Mouse (Mus musculus) lung, embryonic 15.5 days (tissue): ENCODE measurements around the gene Izumo4. TPM values are rescaled to one million over a fixed set of nuclear protein-coding genes. Genes with fewer than 3 reads are reported as not detected.
A peak's percentile ranks its signal among the peaks of the same experiment; 100 is the strongest.

Experiments used
- ATAC-seq: fragments of 200-750 bp; cut with Nextera tagmentation; 2 replicates; pipeline ENCODE4 v1.8.0; 2017; ENCODE audit warnings: moderate number of reproducible peaks, borderline replicate concordance; ENCODE audit not compliant: low FRiP score, low TSS enrichment; ENCODE audit errors: extremely low read depth
- H3K27ac ChIP-seq: fragments of 300-500 bp; sonication (generic); 2 replicates; pipeline ENCODE4 v1.5.1; 2015; ENCODE audit warnings: moderate library complexity, mild to moderate bottlenecking, inconsistent platforms
- H3K27me3 ChIP-seq: fragments of 300-500 bp; sonication (generic); 2 replicates; pipeline ENCODE4 v1.6.1; 2015; ENCODE audit warnings: inconsistent platforms
- H3K36me3 ChIP-seq: fragments of 300-500 bp; sonication (generic); 2 replicates; pipeline ENCODE4 v1.6.1; 2015; ENCODE audit warnings: inconsistent platforms
- H3K4me1 ChIP-seq: fragments of 300-500 bp; sonication (generic); 2 replicates; pipeline ENCODE4 v1.6.1; 2015; ENCODE audit warnings: inconsistent platforms
- H3K4me2 ChIP-seq: fragments of 300-500 bp; sonication (generic); 2 replicates; pipeline ENCODE4 v1.6.1; 2015; ENCODE audit warnings: inconsistent platforms, mild to moderate bottlenecking, moderate library complexity
- H3K4me3 ChIP-seq: fragments of 300-500 bp; sonication (generic); 2 replicates; pipeline ENCODE4 v1.5.1; 2015; ENCODE audit warnings: mild to moderate bottlenecking, inconsistent platforms
- H3K9ac ChIP-seq: fragments of 300-500 bp; sonication (generic); 2 replicates; pipeline ENCODE4 v1.6.1; 2015; ENCODE audit warnings: inconsistent platforms
- H3K9me3 ChIP-seq: fragments of 300-500 bp; sonication (generic); 2 replicates; pipeline ENCODE4 v1.6.1; 2016; ENCODE audit warnings: inconsistent platforms
- WGBS: fragments of 180-500 bp; shearing (Covaris S2); methylation state at CpG from one replicate; pipeline ENCODE4 v1.1.7; 2015; 5-methylcytosine and 5-hydroxymethylcytosine counted together
- polyA plus RNA-seq: library from polyadenylated mRNA; unstranded; fragments of >200 nt; fragmentation: Nextera tagmentation; extraction: Ambion mirVana; gene quantifications from 2 replicates; pipeline ENCODE4 v1.2.1, GENCODE M21; 2015

Gene Izumo4
- polyA plus RNA-seq, 1 experiment from 2014 or later = 23.0 TPM

GRCm38 (mm10) chr10:80747410-80747809 lies 45.4 kb downstream of the Izumo4 start:
- no peak overlapping the region for H3K4me3 ChIP-seq
- WGBS = 8% methylated on average over 3 of the region's 3 CpGs
- no peaks in the 10 kb centered on the region for H3K9me3 ChIP-seq
- ATAC-seq = no peak
- no peaks in the 10 kb centered on the region for H3K27me3 ChIP-seq
- H3K36me3 ChIP-seq = no peaks in the 10 kb centered on the region
- H3K4me2 ChIP-seq = no peak overlapping the region
- H3K27ac ChIP-seq = no peak overlapping the region
- H3K4me1 ChIP-seq = peaks cover 25% of the 10 kb centered on the region
- H3K9ac ChIP-seq = no peak overlapping the region

- H3K27me3 ChIP-seq = no peaks in the 10 kb centered on the region
- no peak overlapping the region for H3K27ac ChIP-seq
- H3K4me3 ChIP-seq = no peak overlapping the region
- H3K36me3 ChIP-seq = no peaks in the 10 kb centered on the region
- peaks cover 23% of the 10 kb centered on the region for H3K4me1 ChIP-seq
- WGBS = 3% methylated on average over 6 of the region's 6 CpGs
- no peak for ATAC-seq
- H3K4me2 ChIP-seq = no peak overlapping the region
- H3K9me3 ChIP-seq = no peaks in the 10 kb centered on the region
- no peak overlapping the region for H3K9ac ChIP-seq
These were observed 46.6 kb downstream of the Izumo4 start for GRCm38 (mm10) chr10:80748609-80749008.

GRCm38 (mm10) chr10:80751188-80751832 lies 49.3 kb downstream of the Izumo4 start:
- Histone ChIP-seq H3K9me3 (no peaks in the 10 kb centered on the region), H3K27me3 (no peaks in the 10 kb centered on the region), H3K36me3 (no peaks in the 10 kb centered on the region), H3K4me2 (peak overlapping the region; percentile 61), H3K9ac (peak overlapping the region; percentile 32), H3K4me3 (peak overlapping the region; percentile 25), H3K27ac (peak overlapping the region; percentile 93), H3K4me1 (peaks cover 28% of the 10 kb centered on the region)
- 4% methylated on average over 16 of the region's 16 CpGs for WGBS
- peak; percentile 21; the same call in 1 of the 2 replicates for ATAC-seq

- WGBS = 5% methylated on average over 6 of the region's 6 CpGs
- H3K9me3 ChIP-seq = no peaks in the 10 kb centered on the region
- peak overlapping the region; percentile 61 for H3K4me2 ChIP-seq
- ATAC-seq = peak; percentile 58
- H3K27me3 ChIP-seq = no peaks in the 10 kb centered on the region
- peaks cover 37% of the 10 kb centered on the region for H3K4me1 ChIP-seq
- peak overlapping the region; percentile 19; the same call in 1 of the 2 replicates for H3K9ac ChIP-seq
- peak overlapping the region; percentile 93 for H3K27ac ChIP-seq
- no peaks in the 10 kb centered on the region for H3K36me3 ChIP-seq
- H3K4me3 ChIP-seq = peak overlapping the region; percentile 25
These were observed 50.2 kb downstream of the Izumo4 start for GRCm38 (mm10) chr10:80752079-80752625.

- peak within 1 kb of the TSS; percentile 59 for H3K4me2 ChIP-seq
- peak within 1 kb of the TSS; percentile 85 for H3K27ac ChIP-seq
- ATAC-seq = peak; percentile 92
- peak within 1 kb of the TSS; percentile 96 for H3K9ac ChIP-seq
- under 1% methylated on average over 54 of the region's 57 CpGs for WGBS
- peak within 1 kb of the TSS; percentile 89 for H3K4me3 ChIP-seq
- H3K36me3 ChIP-seq = no peaks in the 10 kb centered on the region
- no peaks in the 10 kb centered on the region for H3K27me3 ChIP-seq
- no peaks in the 10 kb centered on the region for H3K9me3 ChIP-seq
- peaks cover 39% of the 10 kb centered on the region for H3K4me1 ChIP-seq
These were observed 52.8 kb downstream of the Izumo4 start, which contains the start of gene Dot1l for GRCm38 (mm10) chr10:80754594-80755290. Dot1l (plus strand) TSS chr10:80755206.

Other genes with a start within 250 kb of the Izumo4 start
- not detected in 2 replicates for gene Onecut3, start 207.3 kb upstream of the Izumo4 start, polyA plus RNA-seq
- 0.05 and 0.16 TPM in 2 replicates for gene Atp8b3, start 163.1 kb upstream of the Izumo4 start, polyA plus RNA-seq
- gene Rexo1, start 140.6 kb upstream of the Izumo4 start, polyA plus RNA-seq = 25.0 and 25.8 TPM in 2 replicates
- 10.1 and 10.2 TPM in 2 replicates for gene Klf16, start 124.9 kb upstream of the Izumo4 start, polyA plus RNA-seq
- gene Abhd17a, start 111.8 kb upstream of the Izumo4 start, polyA plus RNA-seq = 122 and 133 TPM in 2 replicates
- 79.0 and 84.8 TPM in 2 replicates for gene Scamp4, start 99.3 kb upstream of the Izumo4 start, polyA plus RNA-seq
- gene Adat3, start 99.3 kb upstream of the Izumo4 start, polyA plus RNA-seq = 9.1 TPM in 2 replicates
- 3.2 and 5.1 TPM in 2 replicates for gene Gm49322, start 96.2 kb upstream of the Izumo4 start, polyA plus RNA-seq
- gene Csnk1g2, start 79.3 kb upstream of the Izumo4 start, polyA plus RNA-seq = 142 and 152 TPM in 2 replicates
- gene Btbd2, start 45.1 kb upstream of the Izumo4 start, polyA plus RNA-seq = 83.0 and 85.2 TPM in 2 replicates
- gene Mknk2, start 24.1 kb upstream of the Izumo4 start, polyA plus RNA-seq = 99.8 and 104 TPM in 2 replicates
- gene Mob3a, start 207 bp upstream of the Izumo4 start, polyA plus RNA-seq = 44.5 and 44.7 TPM in 2 replicates
- gene Ap3d1, start 40.1 kb downstream of the Izumo4 start, polyA plus RNA-seq = 68.2 and 72.4 TPM in 2 replicates
- gene Dot1l, start 53.0 kb downstream of the Izumo4 start, polyA plus RNA-seq = 15.5 and 18.3 TPM in 2 replicates
- 60.1 and 64.7 TPM in 2 replicates for gene Sf3a2, start 96.0 kb downstream of the Izumo4 start, polyA plus RNA-seq
- 116 and 118 TPM in 2 replicates for gene Plekhj1, start 96.4 kb downstream of the Izumo4 start, polyA plus RNA-seq
- gene Amh, start 103.1 kb downstream of the Izumo4 start, polyA plus RNA-seq = 0.09 and 0.13 TPM in 2 replicates
- 0.74 and 1.5 TPM in 2 replicates for gene Jsrp1, start 111.3 kb downstream of the Izumo4 start, polyA plus RNA-seq
- 1,965 and 1,985 TPM in 2 replicates for gene Oaz1, start 124.5 kb downstream of the Izumo4 start, polyA plus RNA-seq
- gene Lingo3, start 141.9 kb downstream of the Izumo4 start, polyA plus RNA-seq = 0.05 and 0.31 TPM in 2 replicates
- gene Lsm7, start 153.0 kb downstream of the Izumo4 start, polyA plus RNA-seq = 254 and 281 TPM in 2 replicates
- gene Sppl2b, start 153.1 kb downstream of the Izumo4 start, polyA plus RNA-seq = 39.1 and 40.8 TPM in 2 replicates
- not detected in 2 replicates for gene Tmprss9, start 169.7 kb downstream of the Izumo4 start, polyA plus RNA-seq
- 305 and 307 TPM in 2 replicates for gene Timm13, start 198.8 kb downstream of the Izumo4 start, polyA plus RNA-seq
- gene Lmnb2, start 216.1 kb downstream of the Izumo4 start, polyA plus RNA-seq = 55.8 and 60.4 TPM in 2 replicates
- gene Gadd45b, start 227.9 kb downstream of the Izumo4 start, polyA plus RNA-seq = 42.7 and 42.9 TPM in 2 replicates